Mouse (Mus musculus): ENCODE data around the gene Ndufs8.

DNA sequence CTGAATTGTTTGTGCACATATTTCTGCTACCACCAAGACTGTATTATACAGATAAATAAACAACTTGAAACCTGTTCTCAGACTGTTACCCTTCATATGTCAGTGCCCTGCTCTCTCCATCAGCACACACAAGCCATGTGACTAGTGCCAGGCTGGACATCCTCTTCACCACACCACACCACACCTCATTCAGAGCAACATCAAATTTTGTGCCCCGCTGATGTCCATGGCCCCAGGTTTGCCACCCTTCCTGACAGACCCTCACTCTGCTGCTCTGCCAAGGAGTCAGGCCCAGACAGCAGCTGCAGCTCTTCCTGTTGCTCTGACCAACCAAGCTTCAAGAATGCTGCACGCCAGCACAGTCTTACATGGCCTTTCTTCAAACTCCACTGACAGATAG is 18.3 kb downstream of the Ndufs8 start:
- TF ChIP-seq NANOG (IDR thresholded peaks at IDR 0.05; ENCODE audit: borderline replicate concordance, low read length) (no peak), CTCF (conservative IDR thresholded peaks at IDR 0.05; ENCODE audit: low read length) (no peak), POU5F1 (IDR thresholded peaks at IDR 0.05; ENCODE audit: borderline replicate concordance, low read length) (no peak)

All from E14TG2a.4 (cell line).